Mouse (Mus musculus) C2C12 (cell line): ENCODE measurements around the gene Tsen54.

Experiments
- CEBPB ChIP-seq: IDR thresholded peaks from one replicate; pipeline ENCODE4 v1.6.1; 2011; ENCODE audit warnings: low read depth, mild to moderate bottlenecking, control low read depth, moderate library complexity
- CTCF ChIP-seq: IDR thresholded peaks from one replicate; pipeline ENCODE4 v1.5.1; 2011; ENCODE audit not compliant: control insufficient read depth, insufficient read depth, insufficient read length
- FOSL1 ChIP-seq: IDR thresholded peaks from one replicate; pipeline ENCODE4 v1.8.0; 2011; ENCODE audit warnings: mild to moderate bottlenecking, low read length; ENCODE audit not compliant: poor library complexity, insufficient read depth, severe bottlenecking
- MAX ChIP-seq: IDR thresholded peaks from one replicate; pipeline ENCODE4 v1.6.1; 2011; ENCODE audit warnings: mild to moderate bottlenecking, control low read depth
- MYOD1 ChIP-seq: IDR thresholded peaks from one replicate; pipeline ENCODE4 v1.6.1; 2011; ENCODE audit warnings: low read depth; ENCODE audit not compliant: control insufficient read depth, insufficient read length
- USF1 ChIP-seq: IDR thresholded peaks from one replicate; pipeline ENCODE4 v1.6.1; 2011; ENCODE audit warnings: low read depth, mild to moderate bottlenecking, control low read depth, moderate library complexity

GRCm38 (mm10) chr11:115839732-115840131 is 25.2 kb downstream of the Tsen54 start:
- TF ChIP-seq CTCF (no peak), FOSL1 (no peak), USF1 (no peak), CEBPB (no peak), MAX (no peak), MYOD1 (no peak)
